Mouse (Mus musculus) liver, postnatal 0 days (tissue): ENCODE measurements around the gene Arpp19.

Experiments
- CTCF ChIP-seq: sonication (generic); IDR thresholded peaks from 2 replicates; pipeline ENCODE4 v1.5.1; 2016; ENCODE audit warnings: antibody characterized with exemption, low read depth
- EP300 ChIP-seq: IDR thresholded peaks from 2 replicates; pipeline ENCODE4 v1.6.1; 2016; ENCODE audit warnings: antibody characterized with exemption, low read depth, mild to moderate bottlenecking

- no peak for TF ChIP-seq EP300
- no peak for TF ChIP-seq CTCF
Observed at GRCm38 (mm10) chr9:75024089-75024488, 13.3 kb upstream of the Arpp19 start.
